Mouse (Mus musculus) heart, postnatal 0 days (tissue): ENCODE results near the gene Nsf. TPM values are rescaled to one million over a fixed set of nuclear protein-coding genes. Genes with fewer than 3 reads are reported as not detected.
"Not testable (repeated sequence)": the region's sequence is repeated elsewhere in the genome, so short reads cannot be mapped to it uniquely, and the experiment has no call there.

Experiments used
- ATAC-seq: fragments of 200-750 bp; cut with Nextera tagmentation; 2 replicates; pipeline ENCODE4 v1.8.0; 2017; ENCODE audit warnings: low read depth, moderate number of reproducible peaks, moderate library complexity; ENCODE audit not compliant: insufficient read depth
- DNase-seq: peaks from one replicate; pipeline ENCODE4 v3.0.0-alpha.2; 2016; ENCODE audit warnings: low spot score
- H3K27ac ChIP-seq: fragments of 300-500 bp; sonication (generic); 2 replicates; pipeline ENCODE4 v1.5.1; 2014; ENCODE audit warnings: low read depth, mild to moderate bottlenecking
- H3K27me3 ChIP-seq: fragments of 300-500 bp; sonication (generic); 2 replicates; pipeline ENCODE4 v1.6.1; 2014; ENCODE audit warnings: low read length, mixed read lengths; ENCODE audit not compliant: control insufficient read depth, insufficient read depth
- H3K36me3 ChIP-seq: fragments of 300-500 bp; sonication (generic); replicated peaks from 2 replicates; pipeline ENCODE4 v1.6.1; 2014; ENCODE audit warnings: low read length, mixed read lengths; ENCODE audit not compliant: control insufficient read depth, insufficient read depth
- H3K4me1 ChIP-seq: fragments of 300-500 bp; sonication (generic); 2 replicates; pipeline ENCODE4 v1.6.1; 2014; ENCODE audit warnings: antibody characterized with exemption; ENCODE audit not compliant: control insufficient read depth, insufficient read depth
- H3K4me2 ChIP-seq: fragments of 300-500 bp; sonication (generic); 2 replicates; pipeline ENCODE4 v1.6.1; 2014; ENCODE audit warnings: low read depth, mild to moderate bottlenecking, low read length, moderate library complexity
- H3K4me3 ChIP-seq: fragments of 300-500 bp; sonication (generic); 2 replicates; pipeline ENCODE4 v1.5.1; 2014; ENCODE audit warnings: low read depth, low read length
- H3K9ac ChIP-seq: fragments of 300-500 bp; sonication (generic); replicated peaks from 2 replicates; pipeline ENCODE4 v1.6.1; 2014; ENCODE audit warnings: low read depth, low read length, mixed read lengths
- H3K9me3 ChIP-seq: fragments of 300-500 bp; sonication (generic); replicated peaks from 2 replicates; pipeline ENCODE4 v1.6.1; 2016; ENCODE audit warnings: low read length; ENCODE audit not compliant: control insufficient read depth
- CTCF ChIP-seq: IDR thresholded peaks from 2 replicates; pipeline ENCODE4 v1.5.1; 2016; ENCODE audit warnings: antibody characterized with exemption, control low read depth, low read depth
- EP300 ChIP-seq: IDR thresholded peaks from 2 replicates; pipeline ENCODE4 v1.6.1; 2016; ENCODE audit warnings: antibody characterized with exemption, low read depth
- WGBS: fragments of 180-500 bp; shearing (Covaris S2); extraction: QIAGEN DNeasy Blood & Tissue Kit; methylation state at CpG from one replicate; pipeline ENCODE4 v1.1.7; 2014; 5-methylcytosine and 5-hydroxymethylcytosine counted together
- polyA plus RNA-seq: library from polyadenylated mRNA; unstranded; fragments of >200 nt; fragmentation: Nextera tagmentation; extraction: Ambion mirVana; gene quantifications from 2 replicates; pipeline ENCODE4 v1.2.1, GENCODE M21; 2015
- total RNA-seq: library from RNA; depleted of rRNA; stranded (reverse); fragments of >200 nt; gene quantifications from 2 replicates; pipeline ENCODE4 v1.2.3, GENCODE M21; 2014; ENCODE audit warnings: low replicate concordance

Nsf gene
- total and polyA plus RNA-seq, 2 experiments from 2014 or later: 24.9 to 25.2 TPM

DNA sequence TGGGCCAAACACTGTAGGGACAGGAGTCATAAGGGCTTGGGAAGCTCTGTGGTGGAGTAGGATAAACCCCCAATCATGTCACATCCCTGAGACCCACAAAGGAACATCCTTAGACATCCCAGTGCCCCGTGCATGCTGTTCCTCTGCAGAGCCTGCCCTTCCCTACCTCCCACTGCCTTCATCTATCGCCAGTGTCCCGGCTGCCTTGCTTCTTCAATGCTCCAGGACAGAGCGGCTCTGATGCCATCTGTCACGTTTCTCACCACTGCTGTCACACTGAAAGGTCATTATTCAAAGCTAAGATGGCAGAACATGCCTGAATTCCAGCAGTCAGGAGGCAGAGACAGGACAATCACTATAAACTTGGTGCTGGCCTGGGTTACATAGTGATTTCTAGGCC, 44.9 kb upstream of the Nsf start:
- no peak for TF ChIP-seq CTCF
- TF ChIP-seq EP300: no peak
- Histone ChIP-seq H3K4me2 (no peak overlapping the region), H3K9me3 (no peaks in the 10 kb centered on the region), H3K27ac (no peak overlapping the region), H3K4me3 (no peak overlapping the region), H3K36me3 (no peaks in the 10 kb centered on the region), H3K9ac (no peak overlapping the region), H3K4me1 (no peaks in the 10 kb centered on the region), H3K27me3 (no peaks in the 10 kb centered on the region)
- no peak for DNase-seq
- 57% methylated on average over 5 of the region's 5 CpGs for WGBS
- no peak for ATAC-seq

DNA sequence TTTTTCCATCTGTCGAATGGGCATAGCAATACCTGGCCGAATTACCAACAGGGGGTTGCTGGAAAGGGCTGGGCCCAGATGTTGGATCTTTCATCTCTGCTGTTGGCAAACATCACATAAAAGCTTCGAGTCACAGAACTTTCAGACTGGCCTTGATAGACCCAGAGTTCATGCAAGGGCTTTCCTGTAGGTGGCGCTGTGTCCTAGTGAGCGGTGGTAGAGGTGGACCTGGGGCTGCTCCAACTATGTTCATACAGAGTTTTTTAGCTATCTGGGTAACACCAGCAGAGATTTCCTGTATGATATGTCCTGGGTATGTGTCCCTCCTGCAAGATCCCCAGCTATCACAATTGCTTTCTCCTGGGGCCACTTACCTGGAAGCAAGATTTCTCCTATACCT, 43.5 kb upstream of the Nsf start:
- TF ChIP-seq CTCF: peak; percentile 68
- no peak for TF ChIP-seq EP300
- no peaks in the 10 kb centered on the region for H3K36me3 ChIP-seq
- no peaks in the 10 kb centered on the region for H3K4me1 ChIP-seq
- DNase-seq (peak; percentile 11), ATAC-seq (no peak; the same call in 1 of the 2 replicates)
- no peaks in the 10 kb centered on the region for H3K27me3 ChIP-seq
- no peak overlapping the region for H3K4me2 ChIP-seq
- no peak overlapping the region for H3K4me3 ChIP-seq
- H3K9me3 ChIP-seq: no peaks in the 10 kb centered on the region
- 11% methylated on average over 5 of the region's 5 CpGs for WGBS
- no peak overlapping the region for H3K9ac ChIP-seq
- no peak overlapping the region for H3K27ac ChIP-seq

DNA sequence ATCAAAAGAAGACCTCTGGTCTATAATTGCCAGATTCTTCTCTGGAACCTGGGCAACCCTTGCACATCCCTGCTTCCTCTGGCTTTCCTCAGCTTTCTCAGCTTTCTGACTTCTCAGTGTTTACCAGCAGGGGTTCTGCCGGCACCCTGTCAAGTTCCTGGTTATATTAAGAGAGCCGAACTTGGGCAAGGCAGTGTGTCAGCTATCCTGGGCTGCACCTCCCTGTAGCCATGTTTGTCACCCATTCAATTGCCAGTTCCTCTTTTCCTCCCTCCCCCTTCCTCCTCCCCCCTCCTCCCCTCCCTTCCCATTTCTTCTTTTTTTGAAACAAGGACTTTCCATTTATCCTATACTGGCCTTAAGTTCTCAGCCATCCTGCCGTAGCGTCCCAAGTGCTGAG, 38.8 kb upstream of the Nsf start:
- Histone ChIP-seq H3K4me3 (no peak overlapping the region), H3K36me3 (no peaks in the 10 kb centered on the region), H3K4me1 (no peaks in the 10 kb centered on the region), H3K4me2 (no peak overlapping the region), H3K27ac (no peak overlapping the region), H3K9ac (no peak overlapping the region), H3K27me3 (no peaks in the 10 kb centered on the region), H3K9me3 (no peaks in the 10 kb centered on the region)
- DNase-seq (no peak), ATAC-seq (no peak)
- WGBS: 63% methylated on average over 4 of the region's 4 CpGs
- TF ChIP-seq CTCF (no peak), EP300 (no peak)

DNA sequence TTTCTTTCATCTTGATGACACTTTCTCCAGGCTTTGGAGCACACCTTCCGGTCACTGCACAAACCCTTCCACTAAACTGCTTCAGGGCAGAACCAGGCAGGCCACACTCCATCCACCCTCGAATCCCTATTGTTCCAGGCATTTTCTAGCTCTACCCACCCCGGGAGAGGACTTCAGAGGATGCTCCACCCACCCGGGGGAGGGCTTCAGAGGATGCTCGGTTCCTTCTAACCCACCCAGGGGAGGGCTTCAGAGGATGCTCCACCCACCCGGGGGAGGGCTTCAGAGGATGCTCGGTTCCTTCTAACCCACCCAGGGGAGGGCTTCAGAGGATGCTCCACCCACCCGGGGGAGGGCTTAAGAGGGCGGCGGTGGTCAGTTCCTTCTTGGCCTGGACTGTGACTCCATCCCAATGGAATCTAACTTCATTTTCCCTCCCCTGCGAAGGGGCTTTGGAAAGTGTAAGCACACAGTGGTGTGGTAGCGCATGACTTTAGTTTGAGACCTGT, 36.2 kb upstream of the Nsf start:
- not testable (repeated sequence) for H3K4me3 ChIP-seq, H3K4me2 ChIP-seq, H3K27ac ChIP-seq, DNase-seq, H3K27me3 ChIP-seq, H3K9ac ChIP-seq, H3K36me3 ChIP-seq, H3K9me3 ChIP-seq, H3K4me1 ChIP-seq
- peak; percentile 85 for ATAC-seq
- WGBS: 17% methylated on average over 12 of the region's 12 CpGs

DNA sequence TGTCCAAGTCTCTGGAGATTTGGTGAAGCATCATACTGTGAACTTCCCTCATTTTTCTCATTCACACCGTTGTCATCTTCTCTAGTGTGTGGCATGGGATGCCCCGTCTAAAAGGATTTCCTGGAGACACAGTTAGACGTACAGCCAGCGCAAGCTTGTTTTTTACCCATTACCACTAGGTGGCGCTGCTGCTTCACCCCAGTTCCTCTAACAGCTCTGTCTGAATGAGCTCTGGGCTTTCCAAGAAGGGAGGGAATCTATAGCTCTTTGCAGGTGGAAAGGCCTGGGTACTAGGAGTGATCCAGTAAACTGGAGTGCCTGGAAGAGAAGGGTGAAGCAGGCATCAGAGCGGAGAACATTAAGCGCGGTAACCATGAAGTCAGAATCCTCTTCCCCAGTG, 33.6 kb upstream of the Nsf start:
- Histone ChIP-seq H3K36me3 (peaks cover 31% of the 10 kb centered on the region), H3K27ac (no peak overlapping the region), H3K4me1 (no peaks in the 10 kb centered on the region), H3K27me3 (no peaks in the 10 kb centered on the region), H3K9ac (no peak overlapping the region), H3K4me2 (no peak overlapping the region), H3K9me3 (no peaks in the 10 kb centered on the region), H3K4me3 (no peak overlapping the region)
- no peak for ATAC-seq
- 34% methylated on average over 8 of the region's 8 CpGs for WGBS
- peak; percentile 78 for DNase-seq
- no peak for TF ChIP-seq EP300
- peak; percentile 87 for TF ChIP-seq CTCF

DNA sequence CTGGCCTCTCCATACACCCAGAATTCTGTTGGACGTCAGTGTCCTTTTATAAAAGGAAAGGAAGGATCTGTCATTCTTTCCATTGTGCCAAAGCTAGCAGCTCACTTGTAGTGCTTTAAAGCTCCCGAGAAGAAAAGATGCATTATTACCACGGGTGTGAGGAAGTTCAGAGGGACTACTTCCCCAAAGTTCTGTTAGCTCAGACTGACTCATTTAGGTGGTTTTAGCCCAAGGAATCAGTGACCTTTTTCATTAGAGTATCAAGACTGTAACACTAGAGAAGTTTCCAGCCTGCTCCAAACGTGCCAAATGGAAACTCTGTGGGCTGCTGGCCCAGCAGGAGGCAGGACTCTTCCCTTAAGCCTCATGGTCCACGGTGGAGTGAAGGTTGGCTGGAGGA, 30.2 kb upstream of the Nsf start:
- no peak overlapping the region for H3K27ac ChIP-seq
- no peaks in the 10 kb centered on the region for H3K9me3 ChIP-seq
- H3K4me1 ChIP-seq: no peaks in the 10 kb centered on the region
- 42% methylated on average over 5 of the region's 5 CpGs for WGBS
- peaks cover 58% of the 10 kb centered on the region for H3K36me3 ChIP-seq
- H3K4me2 ChIP-seq: no peak overlapping the region
- no peak overlapping the region for H3K4me3 ChIP-seq
- no peak for TF ChIP-seq CTCF
- no peak for TF ChIP-seq EP300
- H3K9ac ChIP-seq: no peak overlapping the region
- H3K27me3 ChIP-seq: no peaks in the 10 kb centered on the region
- DNase-seq (no peak), ATAC-seq (no peak)
